Mouse (Mus musculus): ENCODE data around the gene Flcn. TPM values are rescaled to one million over a fixed set of nuclear protein-coding genes. Genes with fewer than 3 reads are reported as not detected.

Flcn gene
- total RNA-seq, 2 experiments from 2014 or later: 33.3 to 36.1 TPM

Other genes with a start within 250 kb of the Flcn start
- gene Olfr222, start 233.8 kb downstream of the Flcn start, total RNA-seq (2021): not detected
- not detected for gene Olfr223, start 216.7 kb downstream of the Flcn start, total RNA-seq (2021)
- gene Mprip, start 148.7 kb downstream of the Flcn start, total RNA-seq (2021): 100 to 1,000 TPM; 270 to 281 TPM
- 1 to 10 TPM; 3.0 to 3.8 TPM for gene Pld6, start 22.4 kb downstream of the Flcn start, total RNA-seq (2021)
- gene Nt5m, start 29.4 kb upstream of the Flcn start, total RNA-seq (2021): 10 to 100 TPM; 43.6 to 45.0 TPM
- 10 to 100 TPM; 83.2 to 87.3 TPM for gene Cops3, start 29.8 kb upstream of the Flcn start, total RNA-seq (2021)
- gene Med9, start 138.2 kb upstream of the Flcn start, total RNA-seq (2021): 10 to 100 TPM; 23.8 to 25.2 TPM
- gene Rasd1, start 154.9 kb upstream of the Flcn start, total RNA-seq (2021): 1 to 10 TPM; 1.3 to 1.5 TPM
- gene Pemt, start 236.5 kb upstream of the Flcn start, total RNA-seq (2021): 1 to 10 TPM; 6.7 to 7.5 TPM

Data from left cerebral cortex, postnatal 4 days (tissue).